Mouse (Mus musculus): ENCODE data around the gene Tff3. TPM values are rescaled to one million over a fixed set of nuclear protein-coding genes. Genes with fewer than 3 reads are reported as not detected.

The Tff3 gene
- polyA plus RNA-seq (2017; shearing (Covaris generic)): not detected

GRCm38 (mm10) chr17:31129452-31129851, at the start of gene Tff3:
Tff3 (minus strand) TSS chr17:31129646.

GRCm38 (mm10) chr17:31165127-31165526, 35.7 kb upstream of the Tff3 start, which contains the start of gene Tff1:
Tff1 (minus strand) TSS chr17:31165277.

GRCm38 (mm10) chr17:31144040-31145037, 14.9 kb upstream of the Tff3 start, which contains the start of gene Tff2:
Tff2 (minus strand) TSS chr17:31144282.

Other genes starting within 250 kb of the Tff3 start
- gene Glp1r, start 227.8 kb downstream of the Tff3 start, polyA plus RNA-seq (2017; shearing (Covaris generic)): 1 to 10 TPM in 1 of 2 experiments, under 1 TPM in 1; 0.41 to 3.1 TPM
- under 1 TPM in 1 of 2 experiments, not detected in 1; 0.18 TPM for gene Umodl1, start 175.0 kb downstream of the Tff3 start, polyA plus RNA-seq (2017; shearing (Covaris generic))
- 10 to 100 TPM; 37.6 to 42.6 TPM for gene Abcg1, start 72.0 kb downstream of the Tff3 start, polyA plus RNA-seq (2017; shearing (Covaris generic))
- gene Tff2, start 14.6 kb upstream of the Tff3 start, polyA plus RNA-seq (2017; shearing (Covaris generic)): not detected
- not detected for gene Tff1, start 35.6 kb upstream of the Tff3 start, polyA plus RNA-seq (2017; shearing (Covaris generic))
- gene Tmprss3, start 69.3 kb upstream of the Tff3 start, polyA plus RNA-seq (2017; shearing (Covaris generic)): 1 to 10 TPM; 1.8 to 2.9 TPM
- gene Ubash3a, start 78.2 kb upstream of the Tff3 start, polyA plus RNA-seq (2017; shearing (Covaris generic)): 100 to 1,000 TPM; 262 to 270 TPM
- 1 to 10 TPM; 1.5 to 1.6 TPM for gene Rsph1, start 147.7 kb upstream of the Tff3 start, polyA plus RNA-seq (2017; shearing (Covaris generic))
- gene Slc37a1, start 157.1 kb upstream of the Tff3 start, polyA plus RNA-seq (2017; shearing (Covaris generic)): 10 to 100 TPM; 42.3 to 67.1 TPM

Data from inflammation-experienced regulatory T-cells (primary cell).